ENCODE assay signal across 8 mouse cellular contexts in genomic region chr12:100167931-100168871, GRCm38 (mm10). TPM values are rescaled to one million over a fixed set of nuclear protein-coding genes. Genes with fewer than 3 reads are reported as not detected.
A peak's percentile ranks its signal among the peaks of the same experiment; 100 is the strongest.
DNase-seq lines count a peak whose midpoint lies in the region; ATAC-seq and TF ChIP-seq lines count a peak whose summit lies in the region.

No protein-coding gene starts in this region.

- DNase-seq in 416B (ENCODE audit: low read depth), result peak; percentile 70
- DNase-seq in Muller cell, postnatal 12 days (ENCODE audit: inconsistent ontology term), result peak; percentile 52
- peak; percentile 63 for DNase-seq in embryo, embryonic 11 days
- DNase-seq in kidney, postnatal 0 days (ENCODE audit: low spot score), result peak; percentile 62
- DNase-seq in lung, postnatal 4 days, result peak; percentile 39 to 59
- DNase-seq in splenic B cell, adult 2 months (ENCODE audit: low read depth, low spot score), result peak; percentile 81
- no peak for DNase-seq in frontal cortex, postnatal 25 days (ENCODE audit: low spot score in 2 of 2)

- WGBS in heart, embryonic 13.5 days, result 10% methylated on average over 25 of the region's 28 CpGs
- WGBS in kidney, postnatal 0 days, result 9% methylated on average over 27 of the region's 28 CpGs

- no peaks in the 10 kb centered on the region for H3K36me3 ChIP-seq in heart, embryonic 13.5 days
- H3K36me3 ChIP-seq in kidney, postnatal 0 days (ENCODE audit: insufficient read depth, low read length), result no peaks in the 10 kb centered on the region
- no peaks in the 10 kb centered on the region for H3K36me3 ChIP-seq in splenic B cell, adult 2 months (ENCODE audit: control insufficient read depth, insufficient read depth, low read length, poor library complexity, severe bottlenecking)

- peaks cover 11% of the 10 kb centered on the region for H3K4me1 ChIP-seq in heart, embryonic 13.5 days
- H3K4me1 ChIP-seq in kidney, postnatal 0 days (replicated peaks; ENCODE audit: insufficient read depth, low read length), result no peaks in the 10 kb centered on the region

- H3K27me3 ChIP-seq in heart, embryonic 13.5 days (replicated peaks), result no peaks in the 10 kb centered on the region
- H3K27me3 ChIP-seq in kidney, postnatal 0 days (ENCODE audit: insufficient read depth, low read length), result no peaks in the 10 kb centered on the region
- H3K27me3 ChIP-seq in splenic B cell, adult 2 months (ENCODE audit: control insufficient read depth, insufficient read depth, low read length, poor library complexity, severe bottlenecking), result no peaks in the 10 kb centered on the region

- TF ChIP-seq CTCF in kidney, postnatal 0 days (IDR thresholded peaks at IDR 0.05; ENCODE audit: low read depth), result no peak

- no peak; the same call in 1 of the 2 replicates for ATAC-seq in heart, embryonic 13.5 days (ENCODE audit: extremely low read depth, insufficient number of reproducible peaks, low FRiP score, low TSS enrichment)
- peak; percentile 74 for ATAC-seq in kidney, postnatal 0 days (replicated peaks; ENCODE audit: low FRiP score, low read depth)

- peak overlapping the region; percentile 53; the same call in 1 of the 2 replicates for H3K27ac ChIP-seq in heart, embryonic 13.5 days (replicated peaks)
- peak overlapping the region; percentile 75 for H3K27ac ChIP-seq in kidney, postnatal 0 days

- H3K9me3 ChIP-seq in heart, embryonic 13.5 days, result no peaks in the 10 kb centered on the region
- H3K9me3 ChIP-seq in kidney, postnatal 0 days (replicated peaks; ENCODE audit: low read length), result no peaks in the 10 kb centered on the region

- peak overlapping the region; percentile 46 for H3K4me3 ChIP-seq in heart, embryonic 13.5 days
- H3K4me3 ChIP-seq in kidney, postnatal 0 days (replicated peaks; ENCODE audit: low read depth, low read length), result peak overlapping the region; percentile 22

- H3K4me2 ChIP-seq in heart, embryonic 13.5 days, result peak overlapping the region; percentile 74
- peak overlapping the region; percentile 63 for H3K4me2 ChIP-seq in kidney, postnatal 0 days (ENCODE audit: low read length)

- peak overlapping the region; percentile 72 for H3K9ac ChIP-seq in heart, embryonic 13.5 days
- H3K9ac ChIP-seq in kidney, postnatal 0 days (ENCODE audit: low read depth, low read length), result 0 out of 2 replicates have a peak overlapping the region, but pooled peaks have one; percentile 18

RNA-seq across cellular contexts. Expression of gene Nrde2, which starts 8.7 kb away (rescaled TPM):
- 7.8 and 8.9 TPM in 2 replicates for polyA plus RNA-seq in heart, embryonic 13.5 days (2015; fragmentation: Nextera tagmentation; extraction: Ambion mirVana)
- 17.2 and 18.6 TPM in 2 replicates for polyA plus RNA-seq in kidney, postnatal 0 days (2015; fragmentation: Nextera tagmentation; extraction: Ambion mirVana)

RNA-seq across cellular contexts. Expression of gene Calm1, which starts 31.0 kb away (rescaled TPM):
- 821 and 849 TPM in 2 replicates for polyA plus RNA-seq in heart, embryonic 13.5 days (2015; fragmentation: Nextera tagmentation; extraction: Ambion mirVana)
- 1,372 and 1,376 TPM in 2 replicates for polyA plus RNA-seq in kidney, postnatal 0 days (2015; fragmentation: Nextera tagmentation; extraction: Ambion mirVana)

RNA-seq across cellular contexts. Expression of gene Psmc1, which starts 58.2 kb away (rescaled TPM):
- 196 and 207 TPM in 2 replicates for polyA plus RNA-seq in heart, embryonic 13.5 days (2015; fragmentation: Nextera tagmentation; extraction: Ambion mirVana)
- polyA plus RNA-seq in kidney, postnatal 0 days (2015; fragmentation: Nextera tagmentation; extraction: Ambion mirVana), result 236 and 264 TPM in 2 replicates

Comparison
In these comparisons a context has a peak if more than half of its experiments do, and no peak if none do; other contexts are left out.
1. DNase-seq: peak in 416B (single experiment), Muller cell, postnatal 12 days (single experiment), embryo, embryonic 11 days (single experiment), kidney, postnatal 0 days (single experiment), lung, postnatal 4 days (2 of 2) and splenic B cell, adult 2 months (single experiment); none in frontal cortex, postnatal 25 days (0 of 2).